Mouse (Mus musculus) forebrain, embryonic 16.5 days (tissue): ENCODE measurements around the gene Gys1. TPM values are rescaled to one million over a fixed set of nuclear protein-coding genes. Genes with fewer than 3 reads are reported as not detected.
"Not testable (repeated sequence)": the region's sequence is repeated elsewhere in the genome, so short reads cannot be mapped to it uniquely, and the experiment has no call there.

ENCODE experiments used
- ATAC-seq: fragments of 200-750 bp; cut with Nextera tagmentation; 2 replicates; pipeline ENCODE4 v1.8.0; 2017; ENCODE audit warnings: mild to moderate bottlenecking, moderate library complexity
- H3K27ac ChIP-seq: fragments of 300-500 bp; sonication (generic); 2 replicates; pipeline ENCODE4 v1.5.1; 2014; ENCODE audit warnings: low read length, control low read depth
- H3K27me3 ChIP-seq: fragments of 300-500 bp; sonication (generic); replicated peaks from 2 replicates; pipeline ENCODE4 v1.6.1; 2014; ENCODE audit warnings: low read length; ENCODE audit not compliant: control insufficient read depth, insufficient read depth
- H3K36me3 ChIP-seq: fragments of 300-500 bp; sonication (generic); 2 replicates; pipeline ENCODE4 v1.6.1; 2014; ENCODE audit not compliant: control insufficient read depth, insufficient read depth
- H3K4me1 ChIP-seq: fragments of 300-500 bp; sonication (generic); replicated peaks from 2 replicates; pipeline ENCODE4 v1.6.1; 2014; ENCODE audit warnings: low read length; ENCODE audit not compliant: control insufficient read depth, insufficient read depth
- H3K4me2 ChIP-seq: fragments of 300-500 bp; sonication (generic); 2 replicates; pipeline ENCODE4 v1.6.1; 2014; ENCODE audit warnings: mild to moderate bottlenecking, low read length, control low read depth
- H3K4me3 ChIP-seq: fragments of 300-500 bp; sonication (generic); replicated peaks from 2 replicates; pipeline ENCODE4 v1.5.1; 2014; ENCODE audit warnings: mild to moderate bottlenecking, low read length, control low read depth
- H3K9ac ChIP-seq: fragments of 300-500 bp; sonication (generic); replicated peaks from 2 replicates; pipeline ENCODE4 v1.6.1; 2014; ENCODE audit warnings: low read depth, low read length, control low read depth
- H3K9me3 ChIP-seq: fragments of 300-500 bp; sonication (generic); 2 replicates; pipeline ENCODE4 v1.6.1; 2016; ENCODE audit warnings: low read length; ENCODE audit not compliant: control insufficient read depth
- WGBS: fragments of 180-500 bp; shearing (Covaris S2); extraction: QIAGEN DNeasy Blood & Tissue Kit; methylation state at CpG from one replicate; pipeline ENCODE4 v1.1.7; 2014; 5-methylcytosine and 5-hydroxymethylcytosine counted together
- polyA plus RNA-seq: library from polyadenylated mRNA; unstranded; fragments of >200 nt; fragmentation: Nextera tagmentation; extraction: Ambion mirVana; gene quantifications from 2 replicates; pipeline ENCODE4 v1.2.1, GENCODE M21; 2015

The Gys1 gene
- 19.9 and 21.6 TPM in 2 replicates for polyA plus RNA-seq

GRCm38 (mm10) chr7:45434203-45435015, at the start of gene Gys1:
Gene Gys1 (plus strand): TSS chr7:45434844.
- Histone ChIP-seq H3K9me3 (no peaks in the 10 kb centered on the region), H3K4me3 (peak within 1 kb of the TSS; percentile 66), H3K27me3 (no peaks in the 10 kb centered on the region), H3K4me2 (peak within 1 kb of the TSS; percentile 91), H3K9ac (peak within 1 kb of the TSS; percentile 79), H3K27ac (peak within 1 kb of the TSS; percentile 80), H3K4me1 (peaks cover 26% of the 10 kb centered on the region), H3K36me3 (peaks cover 4% of the 10 kb centered on the region; the same call in 1 of the 2 replicates)
- under 1% methylated on average over 45 of the region's 45 CpGs for WGBS
- ATAC-seq, result peak; percentile 98

DNA sequence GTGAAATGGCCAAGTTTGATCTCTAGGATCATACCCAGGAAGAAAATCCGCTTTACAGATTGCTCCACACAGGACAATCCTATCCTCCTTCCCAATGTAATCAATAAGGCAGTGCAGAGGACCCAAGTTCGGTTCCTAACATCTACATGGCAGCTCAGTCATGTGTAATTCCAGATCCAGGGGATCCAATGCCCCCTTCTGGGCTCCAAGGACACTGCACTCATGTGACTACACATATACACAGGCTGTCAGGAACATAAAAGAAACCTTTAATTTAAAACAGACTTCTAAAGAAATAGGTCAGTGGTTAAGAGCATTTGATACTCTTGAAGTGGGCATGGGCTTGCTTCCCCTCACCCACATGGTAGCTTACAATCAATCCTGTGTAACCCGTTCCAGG, 48.6 kb upstream of the Gys1 start:
- 89% methylated on average over 3 of the region's 3 CpGs for WGBS
- Histone ChIP-seq H3K27me3 (no peaks in the 10 kb centered on the region), H3K9ac (no peak overlapping the region), H3K9me3 (no peaks in the 10 kb centered on the region), H3K36me3 (peaks cover 70% of the 10 kb centered on the region), H3K4me2 (no peak overlapping the region), H3K4me3 (no peak overlapping the region), H3K4me1 (no peaks in the 10 kb centered on the region), H3K27ac (no peak overlapping the region)
- ATAC-seq, result no peak

GRCm38 (mm10) chr7:45395129-45395541, 39.5 kb upstream of the Gys1 start:
- Histone ChIP-seq H3K9ac (peak overlapping the region; percentile 74), H3K4me1 (peaks cover 19% of the 10 kb centered on the region), H3K9me3 (no peaks in the 10 kb centered on the region), H3K4me3 (peak overlapping the region; percentile 66), H3K27me3 (no peaks in the 10 kb centered on the region), H3K36me3 (peaks cover 16% of the 10 kb centered on the region), H3K27ac (peak overlapping the region; percentile 95), H3K4me2 (peak overlapping the region; percentile 94)
- peak; percentile 79 for ATAC-seq
- WGBS, result 0% methylated on average over 19 of the region's 20 CpGs

DNA sequence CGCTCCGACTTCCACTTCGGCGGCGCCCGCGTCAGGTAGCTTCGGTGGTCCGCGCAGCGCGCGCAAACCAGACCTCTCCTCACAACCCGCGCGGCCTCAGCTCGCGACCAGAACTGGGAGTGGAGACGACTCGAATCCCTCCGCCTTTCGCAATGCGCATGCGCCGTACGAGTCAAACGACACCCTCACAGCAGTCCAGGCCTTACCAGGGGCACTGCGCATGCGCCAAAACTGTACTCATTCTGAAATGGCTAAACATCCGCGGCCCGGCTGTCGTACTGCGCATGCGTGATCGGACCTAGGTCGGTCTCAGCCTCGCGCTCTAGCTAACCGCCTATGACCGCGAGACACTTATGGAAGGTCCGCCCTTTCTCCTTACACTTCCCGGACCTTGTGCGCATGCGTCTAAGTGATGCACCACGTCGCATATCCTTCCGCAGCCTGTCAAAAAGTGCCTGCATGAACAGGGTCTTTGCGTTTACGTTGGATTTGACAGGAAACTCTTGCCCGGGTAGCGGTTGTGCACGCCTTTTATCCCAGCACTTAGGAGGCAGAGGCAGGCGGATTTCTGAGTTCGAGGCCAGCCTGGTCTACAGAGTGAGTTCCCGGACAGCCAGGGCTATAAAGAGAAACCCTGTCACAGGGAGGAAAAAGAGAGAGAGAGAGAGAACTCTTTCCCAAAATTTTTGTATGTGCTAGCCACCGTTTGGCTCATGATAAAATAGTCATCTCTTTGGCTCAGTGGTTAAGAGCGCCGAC, 38.9 kb upstream of the Gys1 start, which contains the start of gene Snrnp70:
Gene Snrnp70, minus strand, starts transcription at position 165 of the 759 bp plus-strand sequence.
- Histone ChIP-seq H3K9me3 (no peaks in the 10 kb centered on the region), H3K4me3 (peak within 1 kb of the TSS; percentile 66), H3K4me2 (peak within 1 kb of the TSS; percentile 94), H3K27ac (peak within 1 kb of the TSS; percentile 95), H3K4me1 (peaks cover 19% of the 10 kb centered on the region), H3K27me3 (no peaks in the 10 kb centered on the region), H3K36me3 (peaks cover 10% of the 10 kb centered on the region), H3K9ac (peak within 1 kb of the TSS; percentile 74)
- under 1% methylated on average over 60 of the region's 60 CpGs for WGBS
- peak; percentile 97 for ATAC-seq

DNA sequence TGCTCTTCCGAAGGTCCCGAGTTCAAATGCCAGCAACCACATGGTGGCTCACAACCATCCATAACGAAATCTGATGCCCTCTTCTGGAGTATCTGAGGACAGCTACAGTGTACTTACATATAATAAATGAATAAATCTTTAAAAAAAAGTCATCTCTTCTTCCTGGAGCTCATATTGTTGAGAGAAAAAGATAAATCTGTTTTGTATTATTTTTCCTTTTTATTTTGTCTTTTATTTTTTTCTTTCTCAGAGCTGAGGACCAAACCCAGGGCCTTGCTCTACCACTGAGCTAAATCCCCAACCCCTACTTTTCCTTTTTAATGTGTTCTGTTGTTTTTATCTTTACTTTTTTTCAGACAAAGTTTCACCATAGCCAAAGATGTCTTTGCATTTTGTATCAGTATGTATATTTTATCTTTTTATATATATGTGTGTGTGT, 38.3 kb upstream of the Gys1 start:
- Histone ChIP-seq H3K27ac (peak overlapping the region; percentile 89), H3K4me3 (peak overlapping the region; percentile 66), H3K4me2 (peak overlapping the region; percentile 69), H3K4me1 (peaks cover 19% of the 10 kb centered on the region)
- not testable (repeated sequence) for H3K36me3 ChIP-seq, H3K9ac ChIP-seq, H3K9me3 ChIP-seq, H3K27me3 ChIP-seq
- WGBS, result 5% methylated on average over 3 of the region's 3 CpGs
- ATAC-seq, result peak; percentile 14

GRCm38 (mm10) chr7:45396787-45397186, 37.9 kb upstream of the Gys1 start:
- Histone ChIP-seq H3K9ac (no peak overlapping the region), H3K27ac (no peak overlapping the region), H3K4me1 (peaks cover 19% of the 10 kb centered on the region), H3K36me3 (peaks cover 3% of the 10 kb centered on the region; the same call in 1 of the 2 replicates), H3K4me3 (no peak overlapping the region), H3K4me2 (no peak overlapping the region), H3K27me3 (peaks cover 2% of the 10 kb centered on the region; the same call in 1 of the 2 replicates), H3K9me3 (no peaks in the 10 kb centered on the region)
- no peak for ATAC-seq
- WGBS, result 75% methylated on average over 2 of the region's 2 CpGs

DNA sequence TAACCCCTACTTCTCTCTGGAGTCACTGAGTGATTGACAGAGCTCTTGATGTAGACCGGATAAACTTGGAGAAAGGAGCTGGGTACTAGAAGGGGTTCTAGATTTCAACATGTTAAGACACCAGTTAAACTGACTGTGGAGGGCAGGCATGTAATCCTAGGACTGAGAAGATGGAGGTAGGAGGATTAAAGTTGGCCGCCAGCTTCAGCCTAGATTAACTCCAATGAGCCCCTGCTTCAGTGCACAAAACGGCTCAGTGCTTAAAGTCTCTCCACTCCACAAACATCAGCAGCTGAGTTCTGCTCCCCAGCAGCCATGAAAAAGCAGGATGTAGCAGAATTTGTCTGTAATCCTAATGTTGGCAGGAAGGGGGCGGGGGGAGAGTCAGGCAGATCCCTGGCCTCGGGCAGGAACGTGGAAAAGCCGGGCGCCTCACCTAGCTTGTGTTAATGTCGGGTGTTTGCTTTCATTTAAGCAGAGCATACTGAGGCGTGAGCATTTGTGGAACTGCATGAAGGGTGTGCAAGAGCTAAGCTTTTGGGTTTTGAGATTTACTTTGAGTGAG, 33.0 kb upstream of the Gys1 start:
- Histone ChIP-seq H3K4me1 (peaks cover 5% of the 10 kb centered on the region; the same call in 1 of the 2 replicates), H3K9me3 (no peaks in the 10 kb centered on the region), H3K4me3 (no peak overlapping the region), H3K27me3 (peaks cover 22% of the 10 kb centered on the region), H3K4me2 (no peak overlapping the region), H3K27ac (no peak overlapping the region), H3K9ac (no peak overlapping the region), H3K36me3 (no peaks in the 10 kb centered on the region)
- no peak for ATAC-seq
- 71% methylated on average over 10 of the region's 10 CpGs for WGBS

GRCm38 (mm10) chr7:45403532-45404261, 30.9 kb upstream of the Gys1 start:
- no peaks in the 10 kb centered on the region; the same call in 1 of the 2 replicates for H3K9me3 ChIP-seq
- H3K9ac ChIP-seq, result no peak overlapping the region
- no peak overlapping the region for H3K4me2 ChIP-seq
- no peak overlapping the region for H3K4me3 ChIP-seq
- ATAC-seq, result no peak
- H3K27me3 ChIP-seq, result peaks cover 43% of the 10 kb centered on the region
- no peak overlapping the region for H3K27ac ChIP-seq
- 47% methylated on average over 6 of the region's 6 CpGs for WGBS
- H3K4me1 ChIP-seq, result peaks cover 7% of the 10 kb centered on the region; the same call in 1 of the 2 replicates
- H3K36me3 ChIP-seq, result no peaks in the 10 kb centered on the region
